Mouse (Mus musculus) layer of hippocampus, postnatal 25 days (tissue): ENCODE data around the gene Tmem223. TPM values are rescaled to one million over a fixed set of nuclear protein-coding genes. Genes with fewer than 3 reads are reported as not detected.
"Not testable (repeated sequence)": the region's sequence is repeated elsewhere in the genome, so short reads cannot be mapped to it uniquely, and the experiment has no call there.

Experiments
- DNase-seq, 2 experiments: peaks; one replicate each; pipeline ENCODE4 v3.0.0; 2022; ENCODE audit warnings: mixed read lengths in 2 of 2, low spot score in 1 of 2; ENCODE audit errors: extremely low spot score in 1 of 2
- total RNA-seq, 2 experiments: library from RNA; stranded (reverse); gene quantifications; 2 replicates each; pipeline ENCODE4 v1.2.3; 2021

Gene Tmem223
- 100 to 1,000 TPM in 1 of 2 experiments, 10 to 100 TPM in 1; 92.1 to 101 TPM for total RNA-seq

DNA sequence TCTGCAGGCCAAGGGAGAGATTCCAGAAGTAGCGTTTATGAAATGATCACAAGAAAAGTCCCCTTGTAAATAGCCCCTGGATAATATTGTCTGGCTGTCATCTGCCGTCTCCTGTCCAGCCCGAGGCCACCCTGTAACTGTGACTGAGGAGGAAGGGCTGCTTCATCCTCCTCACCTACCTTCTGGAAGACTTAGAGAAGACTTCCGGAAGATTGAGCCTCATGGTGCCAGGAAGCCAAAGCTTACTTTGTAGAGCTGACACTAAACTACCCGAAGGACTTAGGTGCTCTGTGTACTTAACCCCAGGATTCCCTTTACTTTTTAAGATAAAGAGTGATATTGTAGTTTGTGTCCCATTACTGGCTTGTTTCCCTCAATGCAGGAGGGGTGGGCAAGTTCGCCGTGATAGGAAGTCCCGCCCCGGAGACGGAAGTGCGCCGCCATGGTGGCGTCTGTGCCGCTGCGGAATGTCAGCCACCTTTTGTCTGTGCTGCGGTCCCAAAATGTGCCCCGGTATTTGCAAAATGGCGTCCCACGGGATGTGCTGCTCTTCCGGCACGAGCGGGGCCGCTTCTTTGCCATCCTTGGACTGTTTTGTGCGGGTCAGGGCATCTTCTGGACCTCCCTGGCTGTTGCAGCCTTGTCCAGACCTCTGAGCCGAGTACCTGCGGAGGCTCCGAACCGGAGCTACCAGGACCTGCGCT lies at the start of gene Tmem223:
Gene Tmem223, plus strand, starts transcription at position 430 of the 704 bp plus-strand sequence.
- peak; percentile 80 to 81 for DNase-seq

- DNase-seq = no peak
These were observed 49.4 kb upstream of the Tmem223 start for GRCm38 (mm10) chr19:8721378-8721777.

DNA sequence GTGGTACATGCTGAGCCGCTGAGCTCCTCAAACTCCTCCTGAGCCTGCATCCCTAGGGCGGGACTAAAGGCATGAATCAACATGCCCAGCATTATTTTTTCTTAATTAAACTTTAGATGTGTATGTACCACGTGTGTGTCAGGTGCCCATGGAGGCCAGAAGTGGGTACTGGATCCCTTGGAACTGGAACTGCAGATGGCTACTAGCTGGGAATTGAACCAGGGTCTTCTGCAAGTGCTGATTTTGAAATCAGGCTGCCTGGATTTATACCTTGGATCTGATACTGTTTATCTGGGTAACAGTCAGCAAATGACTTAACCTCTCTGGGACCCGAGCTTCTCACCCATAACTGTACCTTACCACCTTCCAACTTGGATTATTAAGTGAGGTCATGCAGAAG lies 48.8 kb upstream of the Tmem223 start:
- DNase-seq = no peak

DNA sequence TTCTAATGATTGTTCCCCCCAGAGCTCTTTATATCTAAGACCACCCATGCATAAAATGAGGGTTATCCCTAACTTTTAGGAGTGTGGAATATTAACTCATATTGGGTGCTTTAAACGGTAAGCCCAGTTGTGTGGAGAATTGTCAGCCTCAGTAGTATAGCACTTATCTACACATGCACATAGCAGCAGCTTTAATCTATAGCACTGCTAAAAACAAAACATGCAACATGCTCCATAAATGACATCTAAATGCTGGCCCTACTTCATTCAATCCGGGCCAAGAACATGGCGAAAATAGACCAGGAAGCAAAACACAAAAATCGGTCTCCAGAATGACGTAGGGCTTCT lies 48.3 kb upstream of the Tmem223 start:
- DNase-seq = no peak

- DNase-seq = peak; percentile 77 to 79
These were observed 47.8 kb upstream of the Tmem223 start, which contains the start of gene Slc3a2 for GRCm38 (mm10) chr19:8722907-8723573. Gene Slc3a2 (minus strand): TSS chr19:8723369.

GRCm38 (mm10) chr19:8723574-8724346 lies 47.0 kb upstream of the Tmem223 start:
- no peak for DNase-seq

- DNase-seq = no peak
These were observed 46.4 kb upstream of the Tmem223 start for GRCm38 (mm10) chr19:8724392-8724791.

DNA sequence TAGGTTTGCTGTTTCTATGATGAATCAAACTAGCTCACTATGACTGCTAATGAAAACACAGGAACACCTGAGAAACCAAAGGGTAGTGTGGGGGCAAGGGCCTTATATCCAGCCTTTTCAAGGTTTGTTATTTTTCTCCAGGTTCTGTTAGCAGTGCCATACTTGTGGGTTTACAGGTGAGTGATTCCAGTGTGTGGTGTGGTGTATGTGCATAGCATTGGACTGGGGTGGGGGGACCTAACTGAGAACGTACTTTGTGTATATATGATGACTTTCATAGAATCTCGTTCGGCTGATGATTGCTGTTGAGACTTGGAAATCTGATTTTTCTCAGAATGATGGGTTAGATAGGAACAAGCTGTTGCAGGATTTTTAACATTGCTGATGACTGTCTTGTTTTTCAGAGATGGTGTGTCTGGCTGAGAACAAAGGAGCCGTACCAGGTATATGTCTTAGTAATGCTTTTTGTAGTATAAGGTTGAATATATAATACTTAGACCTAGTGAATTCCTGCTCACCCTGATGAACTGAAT lies 45.6 kb upstream of the Tmem223 start:
- no peak for DNase-seq

DNA sequence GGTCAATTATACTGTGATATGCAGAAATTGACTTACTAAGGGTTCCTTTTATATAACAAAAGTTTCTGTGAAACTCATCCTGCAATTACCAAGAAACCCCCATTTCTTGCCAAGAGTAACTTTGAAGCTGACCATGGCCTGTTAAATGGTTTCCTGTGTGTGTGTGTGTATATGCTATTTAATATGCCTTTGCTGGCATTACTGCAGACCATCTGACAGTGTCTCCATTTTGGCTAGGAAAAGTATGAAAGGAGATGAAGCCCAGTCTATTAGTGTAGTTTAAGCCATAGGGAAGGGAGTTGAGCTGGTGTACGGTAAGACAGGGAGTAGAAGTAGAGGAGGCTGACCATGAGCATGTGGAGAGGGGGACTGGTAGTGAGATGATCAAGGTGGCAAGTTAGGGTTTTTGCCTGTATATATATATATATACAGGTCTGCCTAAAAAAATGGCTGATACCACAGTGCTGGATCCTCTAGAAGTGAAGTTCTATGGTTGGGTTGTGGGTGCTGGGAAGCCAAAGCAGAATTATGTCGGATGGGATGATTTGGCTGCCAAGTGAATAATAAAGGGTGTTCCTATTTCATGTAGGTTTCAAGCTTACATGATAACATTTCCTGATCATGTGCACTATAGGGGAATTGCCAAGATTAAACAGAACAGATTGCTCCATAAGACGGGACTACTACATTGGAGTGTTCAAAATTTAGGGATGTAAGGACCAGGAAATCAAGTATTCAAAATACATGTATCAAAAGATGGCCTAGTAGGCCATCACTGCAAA lies 44.0 kb upstream of the Tmem223 start:
- DNase-seq = no peak

- DNase-seq = no peak
These were observed 43.2 kb upstream of the Tmem223 start for GRCm38 (mm10) chr19:8727495-8728114.

DNA sequence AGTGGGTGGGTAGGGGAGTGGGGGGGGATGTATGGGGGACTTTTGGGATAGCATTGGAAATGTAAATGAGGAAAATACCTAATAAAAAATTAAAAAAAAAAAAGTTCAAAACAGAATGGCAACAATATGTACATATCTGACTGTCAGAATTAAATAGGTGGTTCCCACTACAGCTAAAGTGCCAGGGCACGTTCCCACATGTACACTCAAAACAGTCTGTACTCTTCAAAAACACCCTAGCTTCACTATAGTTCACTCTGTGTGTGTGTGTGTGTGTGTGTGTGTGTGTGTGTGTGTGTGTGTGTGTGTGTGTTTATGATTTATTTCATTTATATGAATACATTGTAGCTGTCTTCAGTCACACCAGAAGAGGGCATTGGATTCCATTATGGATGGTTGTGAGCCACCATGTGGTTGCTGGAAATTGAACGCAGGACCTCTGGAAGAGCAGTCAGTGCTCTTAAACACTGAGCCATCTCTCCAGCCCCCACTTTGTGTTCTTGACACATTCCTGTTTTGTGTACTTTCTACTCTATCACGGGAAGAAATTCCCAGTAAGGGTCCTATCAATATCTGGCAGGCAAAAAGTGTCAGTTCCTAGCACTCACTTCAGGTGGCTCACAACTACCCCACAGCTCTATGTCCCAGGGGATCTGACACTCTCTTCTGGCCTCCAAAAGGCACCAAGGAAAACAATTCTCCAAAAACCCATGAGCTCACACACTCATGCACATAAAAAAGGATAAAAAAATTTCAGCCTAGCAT lies 42.3 kb upstream of the Tmem223 start:
- DNase-seq = not testable (repeated sequence)

DNA sequence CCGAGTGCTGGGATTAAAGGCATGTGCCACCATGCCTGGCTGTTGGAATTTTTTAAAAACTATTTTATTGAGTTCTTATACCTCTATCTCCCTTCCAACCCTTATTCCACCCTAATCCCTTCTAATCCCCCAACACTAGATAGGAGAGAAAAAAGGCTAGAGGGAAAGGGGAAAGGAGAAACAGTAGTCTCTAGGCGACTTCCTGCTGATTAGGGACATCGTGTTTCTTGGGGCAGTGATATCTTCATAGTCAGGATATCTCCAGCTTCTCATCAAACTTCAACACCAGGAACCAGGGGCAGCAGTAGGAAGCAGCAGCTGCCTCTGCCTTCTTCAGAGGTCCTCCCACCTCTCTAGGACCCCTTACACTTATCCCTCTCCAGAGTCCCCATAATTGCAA lies 36.5 kb upstream of the Tmem223 start:
- DNase-seq = no peak

DNA sequence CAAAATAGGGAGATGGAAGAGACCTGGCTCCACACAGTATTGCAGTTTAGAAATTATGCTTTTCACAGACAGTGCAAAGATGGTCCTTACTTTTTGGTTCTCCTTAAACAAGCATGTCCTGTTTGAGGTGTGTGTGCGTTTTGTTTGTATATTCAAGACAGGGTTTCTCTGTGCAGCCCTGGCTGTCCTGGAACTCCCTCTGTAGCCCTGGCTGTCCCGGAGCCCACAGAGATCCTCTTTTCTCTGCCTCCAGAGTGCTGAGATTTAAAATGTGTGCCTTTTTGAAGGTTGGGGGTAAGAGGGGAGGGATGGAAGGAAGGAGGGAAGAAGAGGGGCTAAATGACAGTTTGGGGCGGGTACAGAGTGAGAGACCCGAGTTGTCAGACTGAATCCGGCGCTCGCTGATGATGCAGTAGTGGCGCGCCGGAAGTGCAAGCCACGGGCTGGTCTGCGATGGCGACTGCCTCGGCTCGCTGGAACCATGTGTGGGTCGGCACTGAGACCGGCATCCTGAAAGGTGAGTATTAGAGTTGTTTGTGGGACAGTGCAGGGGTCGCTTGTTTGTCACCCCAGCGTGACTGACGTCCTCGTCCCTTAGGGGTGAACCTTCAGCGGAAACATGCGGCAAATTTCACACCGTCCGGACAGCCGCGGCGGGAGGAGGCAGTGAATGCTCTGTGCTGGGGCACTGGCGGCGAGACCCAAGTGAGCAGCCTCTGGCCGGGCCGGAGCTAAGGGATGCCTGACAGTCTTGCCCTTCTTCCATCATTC lies 35.2 kb upstream of the Tmem223 start, which contains the start of gene Wdr74:
Gene Wdr74, plus strand, starts transcription at position 439 of the 771 bp plus-strand sequence.
- DNase-seq = peak; percentile 89 to 95

DNA sequence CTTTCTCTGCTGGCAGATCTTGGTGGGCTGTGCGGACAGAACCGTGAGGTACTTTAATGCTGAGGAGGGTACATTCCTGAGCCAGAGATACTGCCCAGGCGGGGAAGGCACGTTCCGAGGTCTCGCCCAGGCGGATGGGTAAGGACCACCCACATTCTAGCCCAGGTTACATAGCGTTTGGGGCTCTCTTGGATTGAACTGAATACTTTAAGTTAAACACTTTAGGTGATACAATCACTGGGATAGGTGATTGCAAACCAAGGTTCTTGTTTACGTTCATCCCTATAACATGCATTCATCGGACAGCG lies 34.7 kb upstream of the Tmem223 start:
- no peak for DNase-seq

GRCm38 (mm10) chr19:8738911-8739310 lies 31.9 kb upstream of the Tmem223 start:
- DNase-seq = no peak

DNA sequence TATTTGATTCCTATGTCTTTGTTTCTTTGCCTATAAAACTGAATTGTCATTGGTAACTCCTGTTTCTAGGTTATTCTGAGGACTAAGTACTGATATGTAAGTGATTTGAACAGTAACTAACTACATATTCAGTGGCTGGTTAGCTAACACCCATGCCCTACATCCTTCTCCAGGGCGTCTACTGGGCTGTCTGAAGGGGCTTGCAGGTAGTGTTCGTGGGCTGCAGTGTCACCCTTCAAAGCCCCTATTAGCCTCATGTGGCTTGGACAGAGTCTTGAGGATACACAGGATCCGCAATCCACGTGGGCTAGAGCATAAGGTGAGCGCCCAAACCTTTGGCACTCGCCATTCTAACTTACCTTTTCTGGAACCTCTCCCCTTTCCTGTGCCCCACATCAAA lies 31.1 kb upstream of the Tmem223 start:
- no peak for DNase-seq

- no peak for DNase-seq
These were observed 30.2 kb upstream of the Tmem223 start, which contains the start of gene 1700092M07Rik for GRCm38 (mm10) chr19:8740603-8741002. Gene 1700092M07Rik (plus strand): TSS chr19:8740718.

- peak; percentile 84 to 95 for DNase-seq
These were observed 29.4 kb upstream of the Tmem223 start, which contains the start of gene Stx5a for GRCm38 (mm10) chr19:8741243-8741869. Gene Stx5a (plus strand): TSS chr19:8741413.
